8 mouse cellular contexts compared by ENCODE assay signal in the genomic region with DNA sequence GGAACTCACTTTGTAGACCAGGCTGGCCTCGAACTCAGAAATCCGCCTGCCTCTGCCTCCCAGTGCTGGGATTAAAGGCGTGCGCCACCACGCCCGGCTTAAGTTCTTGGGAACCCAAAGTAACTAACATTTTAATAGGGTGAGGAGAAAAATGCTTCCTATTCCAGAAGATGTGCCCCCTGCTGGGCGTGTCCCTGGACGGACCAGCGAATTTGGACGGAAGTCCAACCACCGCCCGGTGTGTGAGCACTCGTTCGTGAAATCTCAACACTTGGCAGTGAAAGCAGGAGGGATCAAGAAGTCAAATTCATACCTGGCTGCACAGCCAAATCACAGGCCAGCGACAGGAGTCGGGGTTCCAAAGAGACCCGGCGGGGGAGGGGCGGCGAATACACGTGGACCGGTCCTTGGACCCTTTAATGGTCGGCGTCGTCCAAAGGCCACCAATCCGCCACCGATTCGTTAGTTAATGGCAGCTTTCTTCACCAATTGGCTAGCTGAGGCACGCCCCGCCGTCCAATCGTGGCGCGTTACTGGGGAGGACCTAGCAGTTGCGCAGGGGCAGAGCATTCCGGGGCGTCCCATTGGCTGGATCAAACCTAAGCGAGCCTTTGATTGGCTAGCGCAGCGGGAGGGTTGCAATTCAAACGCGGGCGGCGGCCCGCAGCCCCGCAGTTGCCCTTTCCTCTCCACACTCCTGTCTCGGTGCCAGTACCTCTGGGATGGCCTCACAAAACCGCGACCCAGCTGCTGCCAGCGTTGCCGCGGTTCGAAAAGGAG. TPM values are rescaled to one million over a fixed set of nuclear protein-coding genes. Genes with fewer than 3 reads are reported as not detected.
DNase-seq lines count a peak whose midpoint lies in the region; ATAC-seq lines count a peak whose summit lies in the region.

A gene (plus strand): TSS at position 641 of the 780 bp plus-strand sequence.

- H3K36me3 ChIP-seq in hindbrain, embryonic 11.5 days (ENCODE audit: control insufficient read depth, insufficient read depth, low read length) = 0 out of 2 replicates have a peak, but pooled peaks cover 3% of the 10 kb centered on the region

- DNase-seq in Muller cell, postnatal 12 days (ENCODE audit: inconsistent ontology term) = peak; percentile 99
- peak; percentile 98 for DNase-seq in cerebellum, adult 9-11 months
- peak; percentile 96 to 99 for DNase-seq in frontal cortex, adult 2 months (ENCODE audit: extremely low spot score in 1 of 2, low spot score in 1 of 2)
- peak; percentile 97 for DNase-seq in hindbrain, embryonic 11.5 days (ENCODE audit: low spot score)
- peak; percentile 98 to 99 for DNase-seq in layer of hippocampus, postnatal 10 days (ENCODE audit: low spot score in 2 of 2)
- peak; percentile 99 for DNase-seq in lung, postnatal 10 days
- DNase-seq in ovary, postnatal 36 days (ENCODE audit: low spot score) = peak; percentile 96
- DNase-seq in thymus, postnatal 25 days = peak; percentile 97

- peak; percentile 99 for ATAC-seq in hindbrain, embryonic 11.5 days (ENCODE audit: low FRiP score)

- peak within 1 kb of the TSS; percentile 25; the same call in 1 of the 2 replicates for H3K27ac ChIP-seq in hindbrain, embryonic 11.5 days (ENCODE audit: low read depth, low read length)

- no peaks in the 10 kb centered on the region for H3K9me3 ChIP-seq in hindbrain, embryonic 11.5 days (ENCODE audit: control insufficient read depth, low read length)

- WGBS in hindbrain, embryonic 11.5 days = 3% methylated on average over 53 of the region's 53 CpGs

- H3K4me3 ChIP-seq in hindbrain, embryonic 11.5 days (ENCODE audit: low read depth, low read length) = peak within 1 kb of the TSS; percentile 83

- peak within 1 kb of the TSS; percentile 85 for H3K4me2 ChIP-seq in hindbrain, embryonic 11.5 days (replicated peaks; ENCODE audit: low read depth, low read length)

- H3K4me1 ChIP-seq in hindbrain, embryonic 11.5 days (replicated peaks; ENCODE audit: control insufficient read depth, insufficient read depth, low read length) = peaks cover 3% of the 10 kb centered on the region; the same call in 1 of the 2 replicates

- H3K27me3 ChIP-seq in hindbrain, embryonic 11.5 days (ENCODE audit: control insufficient read depth, insufficient read depth, low read length) = no peaks in the 10 kb centered on the region

- peak within 1 kb of the TSS; percentile 91 for H3K9ac ChIP-seq in hindbrain, embryonic 11.5 days (ENCODE audit: low read depth, low read length)

RNA-seq across cellular contexts. Expression of the gene that starts here (rescaled TPM):
- polyA plus RNA-seq in frontal cortex, adult 2 months (2012; rRNA removed) = 2.0 and 2.8 TPM in 2 replicates
- polyA plus RNA-seq in hindbrain, embryonic 11.5 days (2014; fragmentation: Nextera tagmentation; extraction: Ambion mirVana) = 498 and 520 TPM in 2 replicates
- total RNA-seq in layer of hippocampus, postnatal 10 days (2021) = 1 to 10 TPM; 6.9 to 8.3 TPM

Comparison
In these comparisons a context has a peak if more than half of its experiments do, and no peak if none do; other contexts are left out.
1. Peak in every context shown above with its lines: DNase-seq, ATAC-seq, H3K4me3 ChIP-seq and H3K27ac ChIP-seq.
2. RNA of the gene that starts here (polyA plus RNA-seq): 498 to 520 TPM in hindbrain, embryonic 11.5 days; 2.0 to 2.8 TPM in frontal cortex, adult 2 months; every median in the first group is over 100 times any median in the second.